Mouse (Mus musculus): ENCODE data around the gene Cdc42bpg. TPM values are rescaled to one million over a fixed set of nuclear protein-coding genes. Genes with fewer than 3 reads are reported as not detected.

Gene Cdc42bpg
- total RNA-seq (2021): 1 to 10 TPM; 2.7 to 3.1 TPM
- long read RNA-seq, experiment 1, partial matches to known transcripts: 0 of 2 reads
- long read RNA-seq, experiment 1, other reads (novel, unspliced or antisense): 2 of 2 reads
- long read RNA-seq, experiment 2: 0 reads

DNA sequence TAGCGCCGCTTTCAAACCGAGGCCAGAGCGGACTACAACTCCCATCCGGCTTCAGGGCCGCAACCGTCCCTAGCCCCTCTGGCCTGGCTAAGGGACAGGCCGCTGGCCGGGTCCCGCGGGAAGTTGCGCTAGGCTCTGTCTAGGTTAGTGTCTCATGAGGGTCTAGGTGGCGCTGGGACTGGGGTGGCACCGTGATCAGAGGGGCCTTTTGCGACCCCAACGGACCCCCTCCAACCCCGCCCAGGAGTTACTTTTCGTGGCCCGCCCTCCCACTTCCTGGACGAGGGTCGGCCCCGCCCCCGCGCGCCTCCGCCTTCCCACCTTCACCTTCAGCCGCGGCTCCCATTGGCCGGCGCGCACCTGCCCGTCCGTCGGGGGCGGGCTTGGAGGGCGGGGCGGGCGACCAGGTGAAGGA is at the start of gene Cdc42bpg:
TSS of gene Cdc42bpg (plus strand) at position 320 of the 415 bp plus-strand sequence.
- DNase-seq (ENCODE audit: low spot score in 2 of 2): peak in 1 of 2 experiments; percentile 36
- intact Hi-C loops (cut with DNase I): no loop called here

DNA sequence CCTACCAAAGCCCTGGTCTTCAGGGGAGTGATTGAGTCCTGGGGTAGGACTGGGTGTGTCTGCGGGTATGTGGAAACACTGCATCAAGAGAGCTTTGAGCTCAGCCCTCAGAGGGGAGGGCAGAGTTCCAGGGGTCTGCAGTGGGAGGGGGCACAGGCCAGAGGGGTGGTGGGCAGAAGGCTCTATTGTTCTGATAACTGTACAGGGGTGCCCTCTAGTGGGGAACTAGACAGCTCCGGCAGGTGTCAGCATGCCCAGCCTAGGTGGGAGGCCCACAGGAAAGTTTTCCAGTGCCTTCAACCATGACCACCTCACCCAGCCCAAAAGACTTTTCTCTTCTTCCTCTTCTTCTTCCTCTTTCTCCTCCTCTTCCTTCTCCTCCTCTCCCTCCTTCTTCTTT is 45.8 kb upstream of the Cdc42bpg start:
- intact Hi-C loops (cut with DNase I): no loop called here
- DNase-seq (ENCODE audit: low spot score in 2 of 2): no peak

DNA sequence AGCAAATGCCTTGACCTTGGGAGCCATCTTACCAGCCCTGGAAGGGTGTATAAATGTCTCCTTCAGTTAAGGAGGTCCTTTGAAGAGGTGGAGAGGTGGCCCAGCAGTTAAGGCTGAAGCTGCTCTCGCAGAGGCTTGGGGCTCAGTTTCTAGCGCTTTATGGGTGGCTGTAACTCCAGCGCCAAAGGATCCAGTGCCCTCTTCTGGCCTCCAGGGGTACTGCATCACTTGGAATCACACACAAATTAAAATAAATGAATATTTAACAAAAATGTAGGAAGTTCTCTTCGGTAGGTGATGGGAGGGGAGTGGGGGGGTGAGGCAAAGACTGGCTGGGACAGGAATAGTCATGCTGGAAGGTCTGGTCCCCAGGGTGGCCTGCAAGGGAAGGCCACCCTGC is 45.3 kb upstream of the Cdc42bpg start:
- intact Hi-C loops (cut with DNase I): no loop called here

DNA sequence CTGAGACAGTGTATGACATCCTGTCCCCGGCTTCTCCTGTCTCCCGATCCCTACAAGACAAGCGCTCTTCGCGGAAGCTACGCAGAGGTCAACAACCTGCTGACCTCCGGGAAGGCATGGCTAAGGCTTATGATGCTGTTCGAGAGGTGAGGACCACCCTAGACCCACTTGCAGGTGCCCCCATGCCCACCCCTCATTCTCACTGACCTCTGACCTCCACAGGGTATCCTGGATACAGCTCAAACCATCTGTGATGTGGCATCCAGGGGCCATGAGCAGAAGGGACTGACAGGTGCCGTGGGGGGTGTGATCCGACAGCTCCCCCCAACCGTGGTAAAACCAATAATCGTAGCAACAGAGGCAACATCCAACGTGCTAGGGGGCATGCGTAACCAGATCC is 44.9 kb upstream of the Cdc42bpg start:
- intact Hi-C loops (cut with DNase I): no loop called here
- DNase-seq (ENCODE audit: low spot score in 2 of 2): no peak

More for the DNA sequence above, 45.3 kb upstream of the Cdc42bpg start:
- no peak for DNase-seq (ENCODE audit: low spot score in 2 of 2)

DNA sequence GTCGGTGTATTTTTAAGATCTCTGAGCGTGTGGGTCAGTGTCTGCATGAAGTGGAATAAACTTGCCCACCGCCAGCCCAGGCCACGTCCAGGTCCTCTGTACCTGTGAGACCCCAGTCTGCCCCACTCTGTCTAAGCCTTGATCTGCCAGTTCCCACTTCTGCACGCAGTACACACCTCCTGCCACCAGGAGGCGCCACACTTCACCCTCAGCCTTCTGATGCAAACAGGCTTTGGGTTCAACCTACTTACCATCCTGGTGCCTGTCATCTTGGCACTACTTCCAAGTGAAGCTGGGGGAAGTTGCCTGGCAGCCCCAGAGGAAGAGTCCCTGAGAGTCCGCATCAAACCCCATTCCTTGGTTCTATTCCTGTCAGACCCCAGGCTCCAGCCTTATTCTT is 44.0 kb upstream of the Cdc42bpg start:
- intact Hi-C loops (cut with DNase I): no loop called here
- peak; percentile 63 to 79 for DNase-seq (ENCODE audit: low spot score in 2 of 2)

DNA sequence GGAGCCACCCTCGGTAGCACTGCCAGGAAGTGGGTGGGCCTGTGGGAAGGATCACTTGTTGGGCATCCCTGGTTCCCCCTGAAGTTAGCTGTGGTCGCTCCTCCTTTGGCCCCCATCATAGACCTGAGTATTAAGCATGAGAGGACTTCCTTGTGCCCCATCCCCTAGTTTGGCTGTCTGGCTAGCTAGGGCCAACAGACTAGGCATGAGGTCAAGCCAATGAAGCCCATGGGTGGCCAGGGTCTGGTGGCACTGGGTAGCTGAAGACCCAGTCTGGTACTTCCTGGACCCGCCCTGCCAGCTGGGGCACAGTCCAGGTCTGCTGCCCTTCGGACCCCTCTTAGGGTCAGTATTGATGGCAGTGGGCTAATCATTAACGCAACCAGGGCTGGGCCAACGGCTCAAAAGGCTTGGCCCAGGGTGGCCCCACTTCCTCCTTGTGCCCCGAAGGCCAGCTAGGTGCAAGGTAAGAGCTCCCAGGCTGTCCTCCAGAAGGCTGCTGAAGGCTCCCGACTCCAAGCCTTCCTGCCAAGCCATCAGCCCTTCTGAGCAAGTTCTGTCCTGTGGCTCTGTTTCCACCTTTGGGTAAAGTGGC is 43.3 kb upstream of the Cdc42bpg start:
- DNase-seq (ENCODE audit: low spot score in 2 of 2): no peak
- intact Hi-C loops (cut with DNase I): no loop called here

DNA sequence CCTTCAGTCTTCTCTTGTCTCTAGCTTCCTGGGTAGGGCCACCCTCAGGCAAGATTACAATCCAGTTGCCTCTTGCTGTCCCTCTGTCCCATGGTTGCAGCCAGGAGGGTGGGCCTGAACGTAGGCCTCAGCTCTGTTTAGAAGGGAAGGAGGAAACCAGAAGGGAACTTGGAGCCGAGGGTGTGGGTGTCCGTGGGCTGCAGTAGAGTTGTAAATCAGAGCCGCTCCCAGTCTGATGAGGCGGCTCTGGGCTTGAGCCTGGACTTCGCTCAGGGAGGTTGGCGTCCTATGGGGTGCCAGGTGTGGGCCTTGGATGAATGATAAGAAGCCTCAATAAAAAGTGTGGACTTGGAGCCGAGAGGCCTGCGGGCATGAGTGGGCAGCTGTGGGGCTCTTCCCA is 42.1 kb upstream of the Cdc42bpg start:
- peak in 1 of 2 experiments; percentile 31 for DNase-seq (ENCODE audit: low spot score in 2 of 2)

DNA sequence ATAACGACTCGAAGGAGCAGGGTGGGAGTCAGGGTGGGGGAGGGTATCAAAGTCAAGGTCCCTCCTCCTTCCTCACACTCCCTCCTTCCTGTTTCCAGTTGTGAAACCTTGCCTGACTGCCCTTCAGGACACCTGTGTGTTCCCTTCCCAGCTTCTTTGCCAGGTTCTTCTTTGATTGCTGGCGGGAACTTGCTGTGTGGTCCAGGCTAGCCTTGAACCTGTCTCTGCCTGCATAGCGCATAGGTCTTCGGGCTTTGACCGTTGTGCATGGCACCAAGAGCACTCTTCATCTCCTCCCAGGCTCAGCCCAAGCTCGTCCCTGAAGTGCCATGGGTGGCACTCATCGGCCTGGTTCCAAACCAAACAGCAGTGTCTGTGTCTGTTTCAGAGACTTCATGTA is 41.3 kb upstream of the Cdc42bpg start:
- intact Hi-C loops (cut with DNase I): no loop called here
- no peak for DNase-seq (ENCODE audit: low spot score in 2 of 2)

More for the DNA sequence above, 42.1 kb upstream of the Cdc42bpg start:
- intact Hi-C loops (cut with DNase I): no loop called here

DNA sequence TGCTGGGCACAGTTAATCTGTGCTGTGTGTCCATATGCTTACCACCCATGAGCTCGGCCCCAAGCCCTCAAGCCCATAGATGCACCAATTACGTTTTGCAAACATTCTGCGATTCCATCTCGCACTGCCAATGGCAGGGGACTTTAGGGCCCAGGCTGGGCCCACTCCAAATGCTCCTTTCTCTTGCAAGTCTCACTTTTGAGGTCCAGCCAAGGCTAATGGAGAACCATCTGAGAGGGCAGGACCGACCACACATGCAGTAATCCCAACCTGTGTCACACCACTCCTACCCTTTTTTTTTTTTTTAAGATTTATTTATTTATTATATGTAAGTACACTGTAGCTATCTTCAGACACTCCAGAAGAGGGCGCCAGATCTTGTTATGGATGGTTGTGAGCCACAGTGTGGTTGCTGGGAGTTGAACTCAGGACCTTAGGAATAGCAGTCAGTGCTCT is 40.5 kb upstream of the Cdc42bpg start:
- DNase-seq (ENCODE audit: low spot score in 2 of 2): no peak
- intact Hi-C loops (cut with DNase I): no loop called here

DNA sequence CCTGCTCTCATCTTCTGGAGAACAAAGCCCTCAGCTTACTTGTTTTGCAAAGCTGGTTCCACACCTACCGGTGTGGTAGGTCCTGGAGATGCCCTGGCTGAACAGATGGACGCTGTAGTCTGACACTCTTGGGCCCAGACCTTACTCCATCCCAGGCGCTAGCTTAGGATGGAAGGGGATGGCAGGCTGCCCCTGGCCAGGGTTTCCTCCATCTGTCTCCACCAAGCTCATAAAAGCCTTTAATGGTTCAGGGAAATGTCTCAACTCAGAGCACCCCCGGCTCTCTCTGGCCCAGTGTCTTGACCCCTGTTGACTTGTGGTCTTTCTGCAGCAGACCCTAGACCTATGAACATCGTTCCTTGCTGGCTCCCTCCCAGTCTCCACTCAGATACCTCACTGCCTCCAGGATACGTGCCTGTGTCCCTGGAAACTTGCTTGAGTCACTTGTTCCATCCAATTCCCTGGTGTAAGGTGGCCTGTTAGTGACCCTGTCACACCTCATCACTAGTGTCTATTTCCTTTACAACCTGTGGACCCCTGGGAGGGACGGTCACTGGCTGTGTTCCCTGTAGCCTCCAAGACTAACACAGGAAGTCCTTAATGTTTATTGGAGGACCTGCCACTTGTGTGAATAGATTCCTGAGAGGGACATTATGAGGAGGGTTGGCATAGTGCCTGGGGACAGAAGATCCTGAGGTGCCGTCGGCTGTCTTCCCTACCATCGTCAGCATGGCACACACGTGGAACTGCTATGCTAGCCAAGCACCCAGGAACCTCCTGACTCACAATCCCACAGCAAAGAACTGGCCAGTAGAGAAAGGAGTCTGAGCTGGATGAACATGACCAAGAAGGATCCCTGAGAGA is 38.7 kb upstream of the Cdc42bpg start:
- no peak for DNase-seq (ENCODE audit: low spot score in 2 of 2)
- intact Hi-C loops (cut with DNase I): loop anchor here (1.0 to 2.0 kb wide), 2 partner anchors 37 to 63 kb away; no protein-coding TSS in a partner anchor

DNA sequence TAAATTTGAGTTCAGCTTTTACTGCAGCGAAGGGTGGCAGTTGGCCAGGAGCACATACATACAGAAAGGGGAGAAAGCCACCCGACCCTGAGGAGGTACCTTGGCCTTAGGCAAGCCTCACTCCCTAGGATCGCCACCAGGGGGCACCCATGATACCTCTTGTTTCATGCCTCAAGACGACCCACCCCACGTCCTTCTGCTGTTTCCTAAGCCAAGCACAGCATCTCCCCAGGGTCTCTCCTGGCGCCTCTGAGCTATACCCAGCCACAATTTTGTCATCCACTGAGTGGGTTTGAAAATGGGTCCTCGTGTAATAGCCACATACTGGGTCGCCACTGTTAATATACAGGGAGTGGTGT is 38.1 kb upstream of the Cdc42bpg start:
- peak; percentile 85 to 88 for DNase-seq (ENCODE audit: low spot score in 2 of 2)

DNA sequence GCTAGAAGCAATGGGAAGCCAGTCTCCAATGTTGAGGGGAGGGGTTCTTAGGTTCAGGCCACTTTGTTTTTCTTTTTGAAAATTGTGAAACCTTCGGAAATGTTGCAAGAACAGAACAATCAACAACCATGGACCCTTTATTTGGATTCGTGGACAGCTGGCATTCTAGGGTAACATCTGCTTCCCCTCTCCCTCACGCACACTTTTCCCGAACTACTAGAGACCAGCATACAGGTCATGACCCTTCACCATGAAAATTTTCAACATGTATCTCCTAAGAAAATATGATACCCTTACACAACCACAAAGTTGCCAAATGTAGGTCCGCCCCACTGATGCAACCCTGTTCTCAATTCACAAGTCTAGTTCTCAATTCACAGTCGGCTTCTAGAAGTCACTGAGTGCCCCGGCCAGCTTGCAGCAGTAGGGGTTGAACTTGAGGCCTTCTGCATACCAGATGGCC is 37.6 kb upstream of the Cdc42bpg start:
- DNase-seq (ENCODE audit: low spot score in 2 of 2): no peak
- intact Hi-C loops (cut with DNase I): loop anchor here (1.0 to 2.0 kb wide), 2 partner anchors 36 to 62 kb away; no protein-coding TSS in a partner anchor

More for the DNA sequence above, 38.1 kb upstream of the Cdc42bpg start:
- intact Hi-C loops (cut with DNase I): loop anchor here (1.0 to 2.0 kb wide), 2 partner anchors 36 to 63 kb away; no protein-coding TSS in a partner anchor

DNA sequence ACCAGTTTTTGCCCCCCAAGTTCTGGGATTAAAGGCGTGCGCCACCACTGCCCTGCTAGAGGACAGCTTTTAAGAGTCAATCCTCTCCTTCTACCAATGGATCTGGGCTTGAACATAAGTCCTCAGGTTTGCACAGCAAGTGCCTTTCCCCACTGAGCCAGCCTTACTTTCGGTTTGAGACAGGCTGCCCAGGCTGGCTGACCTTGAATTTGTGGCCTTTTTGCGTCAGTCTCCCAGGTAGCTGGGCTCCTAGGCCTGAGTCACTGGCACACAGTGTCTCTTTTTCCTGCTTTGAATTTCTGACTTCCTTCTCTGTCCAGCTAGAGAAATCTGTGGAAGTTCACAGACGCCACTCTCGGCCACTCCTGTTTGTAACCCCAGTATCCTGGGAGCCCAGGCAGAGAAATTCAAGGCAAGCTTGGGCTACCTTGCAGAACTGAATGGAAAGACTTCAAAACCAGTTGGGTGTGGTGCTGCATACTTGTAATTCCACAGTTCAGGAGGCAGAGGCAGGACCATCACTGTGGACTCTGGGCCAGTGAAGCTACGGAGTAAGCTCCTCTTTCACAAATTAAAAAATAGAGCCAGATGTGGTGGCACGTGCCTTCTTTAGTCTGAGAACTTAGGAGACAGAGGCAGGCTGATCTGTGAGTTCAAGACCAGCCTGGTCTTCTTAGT is 36.3 kb upstream of the Cdc42bpg start:
- DNase-seq (ENCODE audit: low spot score in 2 of 2): no peak
- intact Hi-C loops (cut with DNase I): loop anchor here (2.0 kb wide), 1 partner anchor 61 kb away; no protein-coding TSS in a partner anchor

DNA sequence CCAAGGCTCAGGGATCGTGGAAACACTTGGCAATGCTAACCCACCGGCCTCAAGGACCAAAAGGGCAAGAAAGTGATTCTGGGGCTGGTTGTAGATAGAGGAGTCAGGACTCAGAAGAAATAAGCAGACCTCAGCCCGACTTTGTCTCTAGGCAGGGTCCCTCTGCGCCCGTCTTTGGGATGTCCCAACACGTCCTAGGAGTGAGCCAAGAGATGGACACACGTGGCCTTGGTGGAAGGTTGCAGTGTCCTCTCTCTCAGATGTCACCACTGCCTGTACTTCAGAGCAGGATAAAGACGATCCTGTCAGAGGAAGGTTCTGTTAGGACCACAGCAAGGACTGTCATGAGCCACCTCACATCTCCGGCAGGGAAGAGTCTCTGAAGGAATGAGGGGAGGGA is 35.6 kb upstream of the Cdc42bpg start:
- intact Hi-C loops (cut with DNase I): no loop called here

DNA sequence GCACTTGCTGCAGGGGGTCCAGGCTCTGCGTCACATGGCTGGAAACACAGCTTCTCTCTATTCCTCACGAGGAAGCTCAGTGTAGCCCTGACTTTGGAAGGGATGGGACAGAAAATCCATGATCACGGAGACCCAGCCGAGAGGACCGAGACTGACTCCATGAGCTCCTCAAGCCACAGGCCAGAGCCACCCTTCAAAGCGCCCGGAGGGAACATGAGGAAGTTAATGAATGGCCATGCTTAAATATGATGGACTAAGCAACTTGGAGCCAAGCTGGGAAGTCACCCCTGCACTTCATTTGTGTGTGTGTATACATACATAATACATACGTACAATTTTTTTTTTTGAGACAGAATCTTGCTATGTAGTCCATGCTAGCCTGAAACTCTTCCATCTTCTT is 35.0 kb upstream of the Cdc42bpg start:
- intact Hi-C loops (cut with DNase I): no loop called here

More for the DNA sequence above, 35.6 kb upstream of the Cdc42bpg start:
- DNase-seq (ENCODE audit: low spot score in 2 of 2): no peak

DNA sequence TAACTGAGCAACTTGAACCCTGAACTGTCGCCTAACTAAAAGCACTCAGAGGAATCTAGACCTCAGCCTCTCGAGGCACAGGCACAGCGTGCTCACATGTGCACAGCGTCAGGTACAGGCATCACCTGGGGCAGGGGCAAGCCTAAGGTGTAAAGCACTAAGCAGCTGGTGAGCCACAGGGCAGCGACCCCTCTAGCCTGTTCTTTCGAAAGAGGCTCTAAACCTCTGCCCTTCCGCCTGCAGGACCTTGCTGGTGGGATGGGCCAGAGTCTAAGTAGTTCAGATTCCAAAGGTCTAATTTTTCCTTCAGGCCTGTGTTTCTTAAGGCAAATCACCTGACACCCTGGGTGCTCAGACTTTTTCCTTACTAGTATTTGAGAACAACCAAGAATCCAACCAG is 34.2 kb upstream of the Cdc42bpg start:
- intact Hi-C loops (cut with DNase I): no loop called here
- DNase-seq (ENCODE audit: low spot score in 2 of 2): no peak

More for the DNA sequence above, 35.0 kb upstream of the Cdc42bpg start:
- no peak for DNase-seq (ENCODE audit: low spot score in 2 of 2)

DNA sequence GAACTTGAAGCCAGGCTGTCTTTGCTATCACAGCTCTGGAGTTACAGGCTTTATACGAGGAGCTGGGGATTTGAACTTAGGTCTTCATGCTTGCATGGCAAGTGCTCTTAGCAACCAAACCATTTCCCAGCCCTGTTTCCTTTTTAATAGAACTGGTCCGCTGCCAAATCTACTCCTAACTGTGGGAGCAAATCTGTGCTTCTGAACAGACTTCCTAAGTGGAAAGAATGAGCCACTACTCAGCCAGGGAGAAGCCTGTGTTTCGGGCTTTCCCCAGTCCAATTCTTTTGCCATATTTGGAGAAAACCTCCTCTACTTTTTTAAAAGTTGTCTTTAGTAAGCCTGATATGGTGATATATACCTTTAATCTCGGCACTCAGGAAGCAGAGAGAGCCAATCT is 33.5 kb upstream of the Cdc42bpg start:
- peak; percentile 53 to 75 for DNase-seq (ENCODE audit: low spot score in 2 of 2)
- intact Hi-C loops (cut with DNase I): no loop called here

DNA sequence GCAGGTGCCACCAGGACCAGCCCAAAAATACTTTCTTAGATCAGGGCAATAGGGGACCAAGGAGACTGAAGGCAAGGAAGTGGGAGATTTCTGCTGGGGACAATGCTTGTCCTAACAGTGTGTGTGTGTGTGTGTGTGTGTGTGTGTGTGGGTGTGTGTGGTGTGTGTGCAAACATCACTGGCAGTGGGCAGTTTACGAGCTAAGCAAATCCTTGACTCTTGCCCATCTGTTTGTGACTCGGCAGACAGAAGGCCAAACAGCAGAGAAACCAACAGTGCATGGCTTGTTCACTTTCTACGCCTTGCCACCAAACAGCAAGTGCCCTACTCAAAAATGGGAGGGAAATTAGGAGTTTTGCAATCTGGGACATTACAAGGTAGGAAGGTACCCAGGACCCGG is 32.7 kb upstream of the Cdc42bpg start:
- intact Hi-C loops (cut with DNase I): no loop called here

DNA sequence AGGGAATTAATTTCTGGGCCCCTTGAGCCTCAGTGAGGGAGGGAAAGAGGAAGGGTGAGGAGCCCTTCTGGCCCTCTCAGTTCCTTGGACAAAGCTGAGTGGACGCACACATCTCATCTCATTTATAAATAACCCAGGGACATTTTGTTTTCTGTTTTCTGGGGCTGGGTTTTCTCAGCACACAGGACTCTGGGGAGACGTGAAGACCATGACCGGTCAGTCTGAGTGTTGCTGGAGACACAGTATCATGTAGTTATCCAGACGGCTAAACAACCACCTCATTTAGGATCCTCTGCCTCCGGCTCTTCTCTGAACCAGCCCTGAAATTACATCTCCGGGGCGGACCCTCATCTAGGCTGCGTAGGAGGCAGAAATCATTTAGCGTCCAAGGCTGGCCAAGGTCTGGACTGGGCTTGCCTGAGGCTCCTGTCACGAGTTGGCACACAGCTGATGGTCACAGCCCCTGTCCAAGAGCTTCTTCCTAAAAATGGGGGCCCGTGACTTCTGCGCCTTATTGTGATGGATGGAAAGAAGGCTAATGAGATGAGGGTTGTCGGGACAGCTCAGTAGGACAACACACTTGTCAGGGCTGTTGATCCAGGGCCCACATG is 32.2 kb upstream of the Cdc42bpg start:
- intact Hi-C loops (cut with DNase I): no loop called here
- no peak for DNase-seq (ENCODE audit: low spot score in 2 of 2)

More for the DNA sequence above, 32.7 kb upstream of the Cdc42bpg start:
- DNase-seq (ENCODE audit: low spot score in 2 of 2): no peak
